Mouse (Mus musculus) intestine, embryonic 14.5 days (tissue): Measurements from ENCODE around the gene Aff3. TPM values are rescaled to one million over a fixed set of nuclear protein-coding genes. Genes with fewer than 3 reads are reported as not detected.

Source experiments
- ATAC-seq: fragments of 200-750 bp; cut with Nextera tagmentation; replicated peaks from 2 replicates; pipeline ENCODE4 v1.8.0; 2017; ENCODE audit warnings: low read depth, moderate number of reproducible peaks, moderate TSS enrichment, moderate library complexity; ENCODE audit not compliant: low FRiP score, low TSS enrichment
- DNase-seq: peaks from one replicate; pipeline ENCODE4 v3.0.0-alpha.2; 2018; ENCODE audit warnings: low spot score
- H3K27ac ChIP-seq: fragments of 300-500 bp; sonication (generic); 2 replicates; pipeline ENCODE4 v1.5.1; 2014; ENCODE audit warnings: low read depth, mild to moderate bottlenecking, control low read depth
- H3K27me3 ChIP-seq: fragments of 300-500 bp; sonication (generic); replicated peaks from 2 replicates; pipeline ENCODE4 v1.6.1; 2014; ENCODE audit warnings: low read length, control low read depth; ENCODE audit not compliant: control insufficient read depth, insufficient read depth
- H3K36me3 ChIP-seq: fragments of 300-500 bp; sonication (generic); 2 replicates; pipeline ENCODE4 v1.6.1; 2014; ENCODE audit warnings: low read length, control low read depth; ENCODE audit not compliant: control insufficient read depth, insufficient read depth
- H3K4me1 ChIP-seq: fragments of 300-500 bp; sonication (generic); replicated peaks from 2 replicates; pipeline ENCODE4 v1.6.1; 2014; ENCODE audit warnings: low read length, control low read depth, mixed read lengths; ENCODE audit not compliant: control insufficient read depth, insufficient read depth
- H3K4me2 ChIP-seq: fragments of 300-500 bp; sonication (generic); 2 replicates; pipeline ENCODE4 v1.6.1; 2014; ENCODE audit warnings: low read length
- H3K4me3 ChIP-seq: fragments of 300-500 bp; sonication (generic); 2 replicates; pipeline ENCODE4 v1.5.1; 2014; ENCODE audit warnings: low read depth, low read length, control low read depth, mixed read lengths
- H3K9ac ChIP-seq: fragments of 300-500 bp; sonication (generic); 2 replicates; pipeline ENCODE4 v1.6.1; 2014; ENCODE audit warnings: mild to moderate bottlenecking, low read length
- H3K9me3 ChIP-seq: fragments of 300-500 bp; sonication (generic); 2 replicates; pipeline ENCODE4 v1.6.1; 2016; ENCODE audit warnings: low read length, control low read depth; ENCODE audit not compliant: control insufficient read depth
- WGBS: fragments of 180-500 bp; shearing (Covaris S2); extraction: QIAGEN DNeasy Blood & Tissue Kit; methylation state at CpG from one replicate; pipeline ENCODE4 v1.1.7; 2014; 5-methylcytosine and 5-hydroxymethylcytosine counted together
- polyA plus RNA-seq: library from polyadenylated mRNA; unstranded; fragments of >200 nt; fragmentation: Nextera tagmentation; extraction: Ambion mirVana; gene quantifications from 2 replicates; pipeline ENCODE4 v1.2.1, GENCODE M21; 2014

Gene Aff3
- polyA plus RNA-seq, 1 experiment from 2014 or later: 8.6 TPM

GRCm38 (mm10) chr1:38307234-38307633 is 357.5 kb downstream of the Aff3 start:
- Histone ChIP-seq H3K27me3 (no peaks in the 10 kb centered on the region), H3K4me2 (no peak overlapping the region), H3K9me3 (no peaks in the 10 kb centered on the region), H3K9ac (no peak overlapping the region), H3K4me3 (no peak overlapping the region), H3K36me3 (no peaks in the 10 kb centered on the region), H3K4me1 (peaks cover 17% of the 10 kb centered on the region), H3K27ac (no peak overlapping the region)
- DNase-seq: no peak
- 91% methylated on average over 11 of the region's 11 CpGs for WGBS
- no peak for ATAC-seq

- Histone ChIP-seq H3K27me3 (no peaks in the 10 kb centered on the region), H3K9ac (no peak overlapping the region), H3K36me3 (no peaks in the 10 kb centered on the region), H3K27ac (no peak overlapping the region), H3K4me3 (no peak overlapping the region), H3K4me2 (no peak overlapping the region), H3K4me1 (peaks cover 17% of the 10 kb centered on the region), H3K9me3 (no peaks in the 10 kb centered on the region)
- DNase-seq (no peak), ATAC-seq (no peak)
- 88% methylated on average over 7 of the region's 7 CpGs for WGBS
Measured at GRCm38 (mm10) chr1:38306146-38306545, 358.6 kb downstream of the Aff3 start.

GRCm38 (mm10) chr1:38304376-38304775 is 360.4 kb downstream of the Aff3 start:
- WGBS: 71% methylated on average over 11 of the region's 11 CpGs
- no peak for DNase-seq

GRCm38 (mm10) chr1:38298291-38298690 is 366.5 kb downstream of the Aff3 start:
- no peak for ATAC-seq

More at GRCm38 (mm10) chr1:38304376-38304775, 360.4 kb downstream of the Aff3 start:
- no peak for ATAC-seq
- Histone ChIP-seq H3K9ac (no peak overlapping the region), H3K9me3 (no peaks in the 10 kb centered on the region), H3K4me1 (peaks cover 17% of the 10 kb centered on the region), H3K4me3 (no peak overlapping the region), H3K4me2 (no peak overlapping the region), H3K27ac (no peak overlapping the region), H3K27me3 (no peaks in the 10 kb centered on the region), H3K36me3 (no peaks in the 10 kb centered on the region)

GRCm38 (mm10) chr1:38294906-38295305 is 369.8 kb downstream of the Aff3 start:
- ATAC-seq: no peak
- Histone ChIP-seq H3K4me3 (no peak overlapping the region), H3K9me3 (no peaks in the 10 kb centered on the region), H3K4me1 (no peaks in the 10 kb centered on the region), H3K27ac (no peak overlapping the region), H3K36me3 (no peaks in the 10 kb centered on the region), H3K27me3 (no peaks in the 10 kb centered on the region), H3K4me2 (no peak overlapping the region), H3K9ac (no peak overlapping the region)
- WGBS: 83% methylated on average over 6 of the region's 6 CpGs
- no peak for DNase-seq

More at GRCm38 (mm10) chr1:38298291-38298690, 366.5 kb downstream of the Aff3 start:
- no peaks in the 10 kb centered on the region for H3K27me3 ChIP-seq
- 74% methylated on average over 3 of the region's 3 CpGs for WGBS
- no peak for DNase-seq
- no peaks in the 10 kb centered on the region for H3K9me3 ChIP-seq
- no peaks in the 10 kb centered on the region for H3K4me1 ChIP-seq
- no peak overlapping the region for H3K27ac ChIP-seq
- H3K9ac ChIP-seq: no peak overlapping the region
- H3K36me3 ChIP-seq: no peaks in the 10 kb centered on the region
- H3K4me3 ChIP-seq: no peak overlapping the region
- no peak overlapping the region for H3K4me2 ChIP-seq

GRCm38 (mm10) chr1:38294336-38294695 is 370.4 kb downstream of the Aff3 start:
- no peak overlapping the region for H3K4me2 ChIP-seq
- no peak overlapping the region for H3K4me3 ChIP-seq
- WGBS: 97% methylated on average over 9 of the region's 9 CpGs
- no peak for DNase-seq
- H3K4me1 ChIP-seq: no peaks in the 10 kb centered on the region
- H3K27ac ChIP-seq: no peak overlapping the region
- H3K27me3 ChIP-seq: no peaks in the 10 kb centered on the region
- H3K9me3 ChIP-seq: no peaks in the 10 kb centered on the region
- ATAC-seq: no peak
- H3K36me3 ChIP-seq: no peaks in the 10 kb centered on the region
- no peak overlapping the region for H3K9ac ChIP-seq

GRCm38 (mm10) chr1:38293671-38294335 is 371.0 kb downstream of the Aff3 start:
- no peaks in the 10 kb centered on the region for H3K27me3 ChIP-seq
- no peak for ATAC-seq
- 89% methylated on average over 12 of the region's 12 CpGs for WGBS

GRCm38 (mm10) chr1:38292851-38293250 is 371.9 kb downstream of the Aff3 start:
- ATAC-seq: no peak
- WGBS: 71% methylated on average over 4 of the region's 4 CpGs
- H3K4me1 ChIP-seq: no peaks in the 10 kb centered on the region

More at GRCm38 (mm10) chr1:38293671-38294335, 371.0 kb downstream of the Aff3 start:
- no peaks in the 10 kb centered on the region for H3K36me3 ChIP-seq
- H3K9ac ChIP-seq: no peak overlapping the region
- H3K9me3 ChIP-seq: no peaks in the 10 kb centered on the region
- no peak for DNase-seq
- no peak overlapping the region for H3K4me3 ChIP-seq
- no peaks in the 10 kb centered on the region for H3K4me1 ChIP-seq
- no peak overlapping the region for H3K4me2 ChIP-seq
- no peak overlapping the region for H3K27ac ChIP-seq

GRCm38 (mm10) chr1:38291915-38292314 is 372.8 kb downstream of the Aff3 start:
- WGBS: 84% methylated on average over 6 of the region's 6 CpGs
- H3K27ac ChIP-seq: no peak overlapping the region
- no peaks in the 10 kb centered on the region for H3K27me3 ChIP-seq
- H3K4me2 ChIP-seq: no peak overlapping the region
- H3K4me3 ChIP-seq: no peak overlapping the region
- H3K9ac ChIP-seq: no peak overlapping the region
- H3K9me3 ChIP-seq: no peaks in the 10 kb centered on the region
- H3K4me1 ChIP-seq: no peaks in the 10 kb centered on the region
- DNase-seq: no peak
- ATAC-seq: no peak
- H3K36me3 ChIP-seq: no peaks in the 10 kb centered on the region

More at GRCm38 (mm10) chr1:38292851-38293250, 371.9 kb downstream of the Aff3 start:
- H3K4me2 ChIP-seq: no peak overlapping the region
- H3K9me3 ChIP-seq: no peaks in the 10 kb centered on the region
- H3K27ac ChIP-seq: no peak overlapping the region
- DNase-seq: no peak
- H3K27me3 ChIP-seq: no peaks in the 10 kb centered on the region
- no peaks in the 10 kb centered on the region for H3K36me3 ChIP-seq
- no peak overlapping the region for H3K9ac ChIP-seq
- H3K4me3 ChIP-seq: no peak overlapping the region
